10 mouse cellular contexts compared by ENCODE assay signal in the genomic region with DNA sequence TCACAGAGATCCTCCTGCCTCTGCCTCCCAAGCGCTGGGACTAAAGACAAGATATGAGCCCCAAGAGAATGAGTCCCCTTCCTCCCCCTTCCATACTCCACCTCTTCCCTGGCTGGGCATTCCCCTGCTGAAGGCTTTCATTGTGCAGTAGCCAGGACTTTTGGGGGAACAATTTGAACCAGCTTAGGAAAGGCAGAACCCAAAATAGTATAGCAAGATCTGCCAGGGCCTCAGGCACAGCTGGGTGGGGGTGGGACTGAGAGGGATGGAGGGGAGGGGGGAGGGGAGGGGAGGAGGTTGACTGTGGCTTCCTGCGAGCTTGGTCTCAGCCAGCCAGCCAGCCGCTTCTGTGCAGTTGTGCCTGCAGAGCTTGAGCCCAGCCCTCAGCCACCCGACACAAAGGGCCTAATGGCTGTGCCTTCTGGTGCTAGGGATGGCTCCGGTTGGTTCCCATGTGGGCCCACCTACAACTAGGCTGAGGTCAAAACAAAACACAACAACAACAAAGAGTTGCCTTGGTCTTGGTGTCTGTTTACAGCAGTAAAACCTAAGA. TPM values are rescaled to one million over a fixed set of nuclear protein-coding genes. Genes with fewer than 3 reads are reported as not detected.
DNase-seq lines count a peak whose midpoint lies in the region; ATAC-seq and TF ChIP-seq lines count a peak whose summit lies in the region.
"Had no signal": no experiment of that assay in that cellular context is flagged by ENCODE, and none has a peak within 500 bp of the region (broad histone marks: within the 10 kb centered on the region; RNA-seq: fewer than 3 reads in every experiment).

No protein-coding gene starts in this region.

- H3K4me3 ChIP-seq in forebrain, postnatal 0 days (ENCODE audit: low read depth, low read length): no peak overlapping the region
- no peak overlapping the region for H3K4me3 ChIP-seq in forebrain, embryonic 14.5 days (ENCODE audit: low read depth, low read length)
- H3K4me3 ChIP-seq in liver, embryonic 12.5 days: no peak overlapping the region
- H3K4me3 ChIP-seq in embryonic facial prominence, embryonic 15.5 days (replicated peaks): no peak overlapping the region
- H3K4me3 ChIP-seq: limb, embryonic 15.5 days had no signal

- no peak overlapping the region for H3K9ac ChIP-seq in forebrain, postnatal 0 days
- no peak overlapping the region for H3K9ac ChIP-seq in forebrain, embryonic 14.5 days (ENCODE audit: low read length)
- H3K9ac ChIP-seq in liver, embryonic 12.5 days: no peak overlapping the region
- H3K9ac ChIP-seq in embryonic facial prominence, embryonic 15.5 days: no peak overlapping the region
- H3K9ac ChIP-seq: limb, embryonic 15.5 days had no signal

- intact Hi-C loops in left cerebral cortex, postnatal 10 days (cut with DNase I): no loop called here

- no peak overlapping the region for H3K27ac ChIP-seq in forebrain, postnatal 0 days (ENCODE audit: low read depth, low read length)
- H3K27ac ChIP-seq in forebrain, embryonic 14.5 days (ENCODE audit: low read depth, low read length): no peak overlapping the region
- H3K27ac ChIP-seq in liver, embryonic 12.5 days: no peak overlapping the region
- H3K27ac ChIP-seq in embryonic facial prominence, embryonic 15.5 days (replicated peaks): peak overlapping the region; percentile 45; the same call in 1 of the 2 replicates
- H3K27ac ChIP-seq: hindbrain, postnatal 0 days; limb, embryonic 15.5 days had no signal

- no peak for TF ChIP-seq CTCF in forebrain, postnatal 0 days (IDR thresholded peaks at IDR 0.05; ENCODE audit: low read depth)

- H3K36me3 ChIP-seq in forebrain, postnatal 0 days (ENCODE audit: insufficient read depth): peaks cover 9% of the 10 kb centered on the region
- peaks cover 22% of the 10 kb centered on the region for H3K36me3 ChIP-seq in forebrain, embryonic 14.5 days (ENCODE audit: control insufficient read depth, insufficient read depth, low read length)
- peaks cover 23% of the 10 kb centered on the region for H3K36me3 ChIP-seq in liver, embryonic 12.5 days
- H3K36me3 ChIP-seq in embryonic facial prominence, embryonic 15.5 days: peaks cover 3% of the 10 kb centered on the region

- 0 out of 2 replicates have a peak, but pooled peaks have one; percentile 3 for ATAC-seq in forebrain, postnatal 0 days
- ATAC-seq in forebrain, embryonic 14.5 days: no peak
- no peak for ATAC-seq in liver, embryonic 12.5 days
- ATAC-seq in embryonic facial prominence, embryonic 15.5 days (ENCODE audit: insufficient number of reproducible peaks, low FRiP score, low TSS enrichment, low read depth): no peak
- ATAC-seq: hindbrain, postnatal 0 days had no signal

- H3K4me2 ChIP-seq in forebrain, postnatal 0 days (ENCODE audit: low read depth): no peak overlapping the region
- H3K4me2 ChIP-seq in forebrain, embryonic 14.5 days (ENCODE audit: low read length): no peak overlapping the region
- no peak overlapping the region for H3K4me2 ChIP-seq in liver, embryonic 12.5 days
- no peak overlapping the region for H3K4me2 ChIP-seq in embryonic facial prominence, embryonic 15.5 days (replicated peaks)
- H3K4me2 ChIP-seq: limb, embryonic 15.5 days had no signal

- no peaks in the 10 kb centered on the region for H3K27me3 ChIP-seq in forebrain, postnatal 0 days (ENCODE audit: insufficient read depth, low read length)
- no peaks in the 10 kb centered on the region for H3K27me3 ChIP-seq in forebrain, embryonic 14.5 days (replicated peaks; ENCODE audit: control insufficient read depth, insufficient read depth, low read length)
- no peaks in the 10 kb centered on the region for H3K27me3 ChIP-seq in liver, embryonic 12.5 days (replicated peaks)
- H3K27me3 ChIP-seq in embryonic facial prominence, embryonic 15.5 days: no peaks in the 10 kb centered on the region
- H3K27me3 ChIP-seq: limb, embryonic 15.5 days had no signal

- H3K4me1 ChIP-seq in forebrain, postnatal 0 days (ENCODE audit: insufficient read depth): 0 out of 2 replicates have a peak, but pooled peaks cover 7% of the 10 kb centered on the region
- H3K4me1 ChIP-seq in forebrain, embryonic 14.5 days (ENCODE audit: control insufficient read depth, insufficient read depth, low read length): peaks cover 2% of the 10 kb centered on the region; the same call in 1 of the 2 replicates
- peaks cover 34% of the 10 kb centered on the region for H3K4me1 ChIP-seq in liver, embryonic 12.5 days
- peaks cover 44% of the 10 kb centered on the region for H3K4me1 ChIP-seq in embryonic facial prominence, embryonic 15.5 days

- DNase-seq in forebrain, postnatal 0 days: no peak
- no peak for DNase-seq in forebrain, embryonic 14.5 days (ENCODE audit: low spot score)
- DNase-seq in liver: peak; percentile 38
- DNase-seq in thymus, postnatal 36 days: peak; percentile 58 to 76
- DNase-seq in lung, postnatal 10 days: no peak
- DNase-seq in left cerebral cortex, postnatal 10 days (ENCODE audit: extremely low spot score in 1 of 2, low spot score in 2 of 2): no peak

- no peaks in the 10 kb centered on the region for H3K9me3 ChIP-seq in forebrain, postnatal 0 days (ENCODE audit: low read length)
- H3K9me3 ChIP-seq in forebrain, embryonic 14.5 days (replicated peaks; ENCODE audit: control insufficient read depth, low read length): no peaks in the 10 kb centered on the region
- H3K9me3 ChIP-seq in liver, embryonic 12.5 days (replicated peaks): peaks cover 21% of the 10 kb centered on the region
- H3K9me3 ChIP-seq in embryonic facial prominence, embryonic 15.5 days (replicated peaks): no peaks in the 10 kb centered on the region
- H3K9me3 ChIP-seq: limb, embryonic 15.5 days had no signal

- 40% methylated on average over 5 of the region's 5 CpGs for WGBS in forebrain, postnatal 0 days
- 42% methylated on average over 5 of the region's 5 CpGs for WGBS in forebrain, embryonic 14.5 days
- WGBS in liver, embryonic 12.5 days (ENCODE audit: insufficient replicate concordance): 35% methylated on average over 5 of the region's 5 CpGs
- WGBS in embryonic facial prominence, embryonic 15.5 days: 45% methylated on average over 5 of the region's 5 CpGs

RNA-seq across cellular contexts. Expression of gene Ppia, which starts 5.1 kb away (rescaled TPM):
- 3,025 and 4,002 TPM in 2 replicates for total RNA-seq in forebrain, postnatal 0 days (2014; rRNA removed)
- 5,423 and 7,006 TPM in 2 replicates for polyA plus RNA-seq in forebrain, postnatal 0 days (2015; fragmentation: Nextera tagmentation; extraction: Ambion mirVana)
- polyA plus RNA-seq in forebrain, embryonic 14.5 days (2014; fragmentation: Nextera tagmentation; extraction: Ambion mirVana): 4,105 and 4,592 TPM in 2 replicates
- polyA plus RNA-seq in liver, embryonic 12.5 days (2016; fragmentation: Nextera tagmentation; extraction: Ambion mirVana): 3,798 and 3,900 TPM in 2 replicates
- 4,428 and 4,532 TPM in 2 replicates for polyA plus RNA-seq in embryonic facial prominence, embryonic 15.5 days (2015; fragmentation: Nextera tagmentation; extraction: Ambion mirVana)
- total RNA-seq in left cerebral cortex, postnatal 10 days (2021): 1,000 to 10,000 TPM; 2,299 to 2,355 TPM

RNA-seq across cellular contexts. Expression of gene Zmiz2, which starts 21.3 kb away (rescaled TPM):
- 109 and 129 TPM in 2 replicates for total RNA-seq in forebrain, postnatal 0 days (2014; rRNA removed)
- 38.1 and 43.8 TPM in 2 replicates for polyA plus RNA-seq in forebrain, postnatal 0 days (2015; fragmentation: Nextera tagmentation; extraction: Ambion mirVana)
- 28.6 and 32.6 TPM in 2 replicates for polyA plus RNA-seq in forebrain, embryonic 14.5 days (2014; fragmentation: Nextera tagmentation; extraction: Ambion mirVana)
- 5.6 and 6.7 TPM in 2 replicates for polyA plus RNA-seq in liver, embryonic 12.5 days (2016; fragmentation: Nextera tagmentation; extraction: Ambion mirVana)
- 12.6 and 12.9 TPM in 2 replicates for polyA plus RNA-seq in embryonic facial prominence, embryonic 15.5 days (2015; fragmentation: Nextera tagmentation; extraction: Ambion mirVana)
- total RNA-seq in left cerebral cortex, postnatal 10 days (2021): 100 to 1,000 TPM; 199 to 203 TPM

RNA-seq across cellular contexts. Expression of gene H2afv, which starts 34.1 kb away (rescaled TPM):
- total RNA-seq in forebrain, postnatal 0 days (2014; rRNA removed): 55.3 and 68.0 TPM in 2 replicates
- polyA plus RNA-seq in forebrain, postnatal 0 days (2015; fragmentation: Nextera tagmentation; extraction: Ambion mirVana): 185 and 235 TPM in 2 replicates
- 593 and 826 TPM in 2 replicates for polyA plus RNA-seq in forebrain, embryonic 14.5 days (2014; fragmentation: Nextera tagmentation; extraction: Ambion mirVana)
- polyA plus RNA-seq in liver, embryonic 12.5 days (2016; fragmentation: Nextera tagmentation; extraction: Ambion mirVana): 121 and 125 TPM in 2 replicates
- 443 and 468 TPM in 2 replicates for polyA plus RNA-seq in embryonic facial prominence, embryonic 15.5 days (2015; fragmentation: Nextera tagmentation; extraction: Ambion mirVana)
- total RNA-seq in left cerebral cortex, postnatal 10 days (2021): 10 to 100 TPM; 26.6 to 28.9 TPM

Comparison
In these comparisons a context has a peak if more than half of its experiments do, and no peak if none do; other contexts are left out.
1. DNase-seq: peak in liver (single experiment) and thymus, postnatal 36 days (2 of 2); none in forebrain, postnatal 0 days (single experiment), forebrain, embryonic 14.5 days (single experiment), lung, postnatal 10 days (single experiment) and left cerebral cortex, postnatal 10 days (0 of 2).